Mouse (Mus musculus) liver, embryonic 11.5 days (tissue): ENCODE measurements around the gene Eef2. TPM values are rescaled to one million over a fixed set of nuclear protein-coding genes. Genes with fewer than 3 reads are reported as not detected.
"Not testable (repeated sequence)": the region's sequence is repeated elsewhere in the genome, so short reads cannot be mapped to it uniquely, and the experiment has no call there.

ENCODE experiments used
- ATAC-seq: fragments of 200-750 bp; cut with Nextera tagmentation; replicated peaks from 2 replicates; pipeline ENCODE4 v1.8.0; 2017; ENCODE audit warnings: moderate number of reproducible peaks, mild to moderate bottlenecking, moderate TSS enrichment, moderate library complexity; ENCODE audit not compliant: low FRiP score
- DNase-seq: peaks from one replicate; pipeline ENCODE4 v3.0.0-alpha.2; 2017; ENCODE audit warnings: low spot score
- H3K27ac ChIP-seq: fragments of 300-500 bp; sonication (generic); 2 replicates; pipeline ENCODE4 v1.5.1; 2014; ENCODE audit warnings: mild to moderate bottlenecking, low read depth, low read length, control low read depth
- H3K27me3 ChIP-seq: fragments of 300-500 bp; sonication (generic); replicated peaks from 2 replicates; pipeline ENCODE4 v1.6.1; 2014; ENCODE audit warnings: low read length, mixed read lengths; ENCODE audit not compliant: control insufficient read depth, insufficient read depth
- H3K36me3 ChIP-seq: fragments of 300-500 bp; sonication (generic); 2 replicates; pipeline ENCODE4 v1.6.1; 2014; ENCODE audit warnings: mild to moderate bottlenecking, low read length, moderate library complexity, mixed read lengths; ENCODE audit not compliant: control insufficient read depth, insufficient read depth
- H3K4me1 ChIP-seq: fragments of 300-500 bp; sonication (generic); replicated peaks from 2 replicates; pipeline ENCODE4 v1.6.1; 2014; ENCODE audit warnings: low read length, mixed read lengths; ENCODE audit not compliant: control insufficient read depth, insufficient read depth
- H3K4me2 ChIP-seq: fragments of 300-500 bp; sonication (generic); 2 replicates; pipeline ENCODE4 v1.6.1; 2014; ENCODE audit warnings: mild to moderate bottlenecking, control low read depth, moderate library complexity
- H3K4me3 ChIP-seq: fragments of 300-500 bp; sonication (generic); 2 replicates; pipeline ENCODE4 v1.5.1; 2014; ENCODE audit warnings: low read depth, low read length, control low read depth
- H3K9ac ChIP-seq: fragments of 300-500 bp; sonication (generic); 2 replicates; pipeline ENCODE4 v1.6.1; 2014; ENCODE audit warnings: low read depth, low read length, control low read depth
- H3K9me3 ChIP-seq: fragments of 300-500 bp; sonication (generic); 2 replicates; pipeline ENCODE4 v1.6.1; 2016; ENCODE audit warnings: low read length, inconsistent platforms, mixed read lengths; ENCODE audit not compliant: control insufficient read depth
- WGBS: fragments of 180-500 bp; shearing (Covaris S2); extraction: QIAGEN DNeasy Blood & Tissue Kit; methylation state at CpG from one replicate; pipeline ENCODE4 v1.1.7; 2014; 5-methylcytosine and 5-hydroxymethylcytosine counted together
- polyA plus RNA-seq: library from polyadenylated mRNA; unstranded; fragments of >200 nt; fragmentation: Nextera tagmentation; extraction: Ambion mirVana; gene quantifications from 2 replicates; pipeline ENCODE4 v1.2.1, GENCODE M21; 2014

Eef2 gene
- polyA plus RNA-seq, 1 experiment from 2014 or later: 647 TPM

DNA sequence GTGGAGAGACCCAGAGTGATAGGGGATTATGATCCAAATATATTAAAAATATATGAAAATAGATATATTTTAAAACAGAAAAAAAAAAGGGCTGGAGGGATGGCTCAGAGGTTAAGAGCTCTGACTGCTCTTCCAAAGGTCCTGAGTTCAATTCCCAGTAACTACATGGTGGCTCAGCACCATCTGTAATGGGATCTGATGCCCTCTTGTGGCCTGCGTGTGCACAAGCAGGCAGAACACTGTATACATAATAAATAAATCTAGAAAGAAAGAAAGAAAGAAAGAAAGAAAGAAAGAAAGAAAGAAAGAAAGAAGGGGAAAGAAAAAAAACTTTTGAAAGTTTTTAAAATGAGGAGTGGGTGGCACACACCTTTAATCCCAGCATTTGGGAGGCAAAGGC is 40.8 kb downstream of the Eef2 start:
- WGBS: 7% methylated on average over 1 of the region's 1 CpGs
- not testable (repeated sequence) for H3K27me3 ChIP-seq, H3K9me3 ChIP-seq, H3K4me1 ChIP-seq, ATAC-seq, H3K4me2 ChIP-seq, H3K27ac ChIP-seq, H3K9ac ChIP-seq, DNase-seq, H3K36me3 ChIP-seq, H3K4me3 ChIP-seq

DNA sequence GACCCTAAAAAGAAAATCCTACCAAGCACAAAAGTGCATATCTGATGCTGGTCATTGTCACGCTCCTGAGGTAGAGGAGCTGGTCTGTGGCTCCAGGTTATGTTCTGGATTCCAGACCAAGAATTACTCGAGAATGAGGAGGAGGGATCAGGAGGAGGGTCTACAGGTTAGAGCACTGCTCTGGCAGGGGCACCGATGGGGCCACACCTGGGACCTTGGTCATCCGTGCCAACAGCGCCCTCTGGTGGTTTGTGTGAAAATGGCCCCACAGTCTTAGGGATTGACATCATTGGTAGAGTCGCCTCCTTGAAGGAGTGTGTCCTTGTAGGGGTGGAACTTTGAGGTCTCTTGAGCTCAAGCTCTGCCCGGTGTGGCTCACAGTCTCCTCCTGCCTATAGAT is 41.5 kb downstream of the Eef2 start:
- no peak overlapping the region for H3K9ac ChIP-seq
- H3K4me3 ChIP-seq: no peak overlapping the region
- DNase-seq (no peak), ATAC-seq (peak; percentile 64)
- H3K4me2 ChIP-seq: no peak overlapping the region
- no peak overlapping the region for H3K27ac ChIP-seq
- no peaks in the 10 kb centered on the region for H3K4me1 ChIP-seq
- 24% methylated on average over 7 of the region's 7 CpGs for WGBS
- H3K9me3 ChIP-seq: no peaks in the 10 kb centered on the region
- H3K27me3 ChIP-seq: peaks cover 2% of the 10 kb centered on the region
- no peaks in the 10 kb centered on the region for H3K36me3 ChIP-seq

DNA sequence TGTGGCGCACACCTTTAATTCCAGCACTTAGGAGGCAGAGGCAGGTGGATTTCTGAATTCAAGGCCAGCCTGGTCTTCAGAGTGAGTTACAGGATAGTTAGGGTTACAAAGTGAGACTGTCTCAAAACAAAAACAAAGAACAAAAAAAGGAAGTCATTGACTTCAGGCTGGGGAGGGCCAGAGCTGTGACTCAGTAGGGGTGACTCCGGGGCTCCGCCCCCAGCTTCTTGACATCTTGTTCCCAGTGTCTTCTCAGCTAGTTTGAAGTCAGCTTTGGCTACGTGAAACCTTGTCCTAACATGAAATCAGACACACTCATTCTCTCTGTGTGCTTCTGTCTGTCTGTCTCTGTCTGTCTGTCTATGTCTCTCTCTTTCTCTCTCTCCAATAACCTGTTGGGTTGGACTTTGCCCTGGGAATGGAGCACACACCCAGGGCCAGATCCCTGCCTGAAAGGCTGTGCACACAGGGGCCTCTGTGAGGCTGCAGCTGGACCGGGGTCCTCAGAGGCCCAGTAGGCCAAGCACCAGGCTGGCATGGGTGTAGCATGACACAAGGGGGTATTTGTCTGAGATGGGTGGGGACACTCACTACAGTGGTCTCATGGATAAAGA is 45.1 kb downstream of the Eef2 start:
- no peak overlapping the region for H3K4me2 ChIP-seq
- no peaks in the 10 kb centered on the region for H3K36me3 ChIP-seq
- H3K9ac ChIP-seq: no peak overlapping the region
- no peaks in the 10 kb centered on the region for H3K9me3 ChIP-seq
- no peak overlapping the region for H3K4me3 ChIP-seq
- DNase-seq: no peak
- peaks cover 3% of the 10 kb centered on the region for H3K27me3 ChIP-seq
- WGBS: 68% methylated on average over 5 of the region's 5 CpGs
- no peak for ATAC-seq
- no peaks in the 10 kb centered on the region for H3K4me1 ChIP-seq
- no peak overlapping the region for H3K27ac ChIP-seq

DNA sequence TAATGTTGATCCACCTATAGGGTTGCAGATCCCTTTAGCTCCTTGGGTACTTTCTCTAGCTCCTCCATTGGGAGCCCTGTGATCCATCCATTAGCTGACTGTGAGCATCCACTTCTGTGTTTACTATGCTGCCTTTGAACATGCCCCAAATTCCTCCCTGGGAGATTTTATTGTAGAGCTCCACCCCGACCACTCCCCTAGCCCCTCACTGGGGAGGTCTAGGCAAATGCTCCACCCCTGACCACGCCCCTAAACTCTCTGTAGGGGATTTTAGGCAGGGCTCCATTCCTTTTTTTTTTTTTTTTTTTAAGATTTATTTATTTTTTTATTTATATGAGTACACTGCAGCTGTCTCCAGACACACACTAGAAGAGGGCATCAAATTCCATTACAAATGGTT is 47.3 kb downstream of the Eef2 start:
- 38% methylated on average over 2 of the region's 2 CpGs for WGBS
- ATAC-seq, H3K27ac ChIP-seq, H3K36me3 ChIP-seq, H3K4me3 ChIP-seq, H3K4me1 ChIP-seq, H3K9me3 ChIP-seq, DNase-seq, H3K9ac ChIP-seq, H3K4me2 ChIP-seq: not testable (repeated sequence)
- H3K27me3 ChIP-seq: peaks cover 12% of the 10 kb centered on the region

DNA sequence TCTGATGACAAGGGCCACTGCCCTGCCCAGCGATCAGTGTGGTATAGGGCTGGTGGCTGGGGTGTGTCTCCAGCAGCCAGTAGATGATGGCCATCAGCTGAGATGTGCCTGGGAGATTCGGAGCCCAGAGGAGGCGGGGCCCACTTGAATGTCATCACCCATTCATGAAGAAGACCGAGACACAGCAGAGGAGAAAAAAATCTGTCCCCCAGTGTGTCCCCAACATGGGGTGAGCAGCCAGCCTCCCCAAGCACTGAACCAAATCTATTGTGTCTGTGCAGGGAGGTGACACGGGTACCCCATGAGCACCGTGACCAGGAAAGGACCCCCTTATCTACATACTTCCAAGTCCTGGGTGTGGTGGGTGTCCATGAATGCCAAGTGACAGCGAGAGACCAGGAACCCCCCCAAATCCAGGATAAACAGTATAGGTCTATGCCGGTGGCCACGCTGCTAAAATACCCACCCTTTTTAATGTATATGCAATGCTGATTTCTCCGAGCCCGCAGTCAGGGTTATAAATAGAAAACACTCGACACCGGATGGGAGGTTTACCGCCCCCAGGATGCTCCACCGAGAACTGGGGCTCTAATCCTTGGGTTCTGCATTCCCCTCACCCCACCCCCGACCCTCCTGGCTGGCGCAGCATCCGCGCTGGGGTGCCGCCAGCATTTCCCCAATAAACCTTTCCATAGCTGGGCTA is 53.5 kb downstream of the Eef2 start:
- Histone ChIP-seq H3K27me3 (peaks cover 48% of the 10 kb centered on the region), H3K27ac (no peak overlapping the region), H3K4me3 (no peak overlapping the region), H3K36me3 (no peaks in the 10 kb centered on the region), H3K9me3 (no peaks in the 10 kb centered on the region), H3K4me2 (no peak overlapping the region), H3K4me1 (peaks cover 10% of the 10 kb centered on the region), H3K9ac (no peak overlapping the region)
- WGBS: 15% methylated on average over 20 of the region's 20 CpGs
- no peak for DNase-seq
- ATAC-seq: no peak

DNA sequence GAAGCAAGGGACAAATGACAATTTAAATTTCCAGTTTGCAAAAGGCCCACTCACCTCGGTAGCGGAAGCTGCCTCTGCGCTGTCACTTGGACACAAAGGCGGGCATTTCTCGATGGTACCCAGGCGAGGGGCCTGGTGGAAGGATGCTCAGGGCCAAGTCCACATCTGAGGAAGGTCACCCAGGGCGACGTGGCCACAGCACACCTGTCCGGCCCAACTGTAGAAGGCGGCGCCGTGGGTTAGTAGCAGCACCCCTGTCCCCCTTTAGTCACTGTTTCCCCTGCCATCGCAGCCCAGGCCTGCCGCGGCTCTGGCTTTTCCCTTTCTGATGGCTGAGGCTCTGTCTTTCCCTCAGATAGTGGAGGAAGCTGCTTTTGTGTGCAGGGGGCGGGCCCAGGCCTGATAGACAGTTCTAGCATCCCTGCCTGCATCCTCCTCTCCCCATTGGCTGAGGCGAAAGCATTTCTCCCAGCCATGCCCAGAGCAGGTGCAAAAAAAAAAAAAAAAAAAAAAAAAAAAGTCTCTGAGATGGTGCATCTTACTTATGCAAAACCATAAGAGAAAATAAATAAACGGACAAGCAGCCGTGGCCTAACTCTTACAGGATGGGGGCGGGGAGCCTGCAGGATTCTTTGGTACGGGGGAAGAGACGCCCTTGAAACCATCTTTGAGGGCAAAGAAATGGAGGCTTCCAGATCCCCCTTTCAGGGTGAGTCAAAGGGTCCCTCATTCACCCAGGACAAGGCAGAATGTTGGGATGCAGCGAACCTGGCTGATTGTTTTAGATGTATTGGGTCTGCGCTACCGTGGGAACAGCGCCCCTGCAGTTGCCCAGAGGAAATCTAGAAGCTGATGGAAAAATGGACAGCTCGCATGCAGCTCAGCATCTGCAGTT is 54.3 kb downstream of the Eef2 start, which contains the start of gene Atcay:
Gene Atcay, minus strand, starts transcription at position 396 of the 895 bp plus-strand sequence.
- Histone ChIP-seq H3K9me3 (no peaks in the 10 kb centered on the region), H3K9ac (no peak within 1 kb of the TSS), H3K27me3 (peaks cover 50% of the 10 kb centered on the region), H3K27ac (no peak within 1 kb of the TSS), H3K36me3 (no peaks in the 10 kb centered on the region), H3K4me1 (peaks cover 10% of the 10 kb centered on the region), H3K4me2 (no peak within 1 kb of the TSS), H3K4me3 (no peak within 1 kb of the TSS; the same call in 1 of the 2 replicates)
- no peak for DNase-seq
- WGBS: 12% methylated on average over 27 of the region's 27 CpGs
- no peak for ATAC-seq

DNA sequence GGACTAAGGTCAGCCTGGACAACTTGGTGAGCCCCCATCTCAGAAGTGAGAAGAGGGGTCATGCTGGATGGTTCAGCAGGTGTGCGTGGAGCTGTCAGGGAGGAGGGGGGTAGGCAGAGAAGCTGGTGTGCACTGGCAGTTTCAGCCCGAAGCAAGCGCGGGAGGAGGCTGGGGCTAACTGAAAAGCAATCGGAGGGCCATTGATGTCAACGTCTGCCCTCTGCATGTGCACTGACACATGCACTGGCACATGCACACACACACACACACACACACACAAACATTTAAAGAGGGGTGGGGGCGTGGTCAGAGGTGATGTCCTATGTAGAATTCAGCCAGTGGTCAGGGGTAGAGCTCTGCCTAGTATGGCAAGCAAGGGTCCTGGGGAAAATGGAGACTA is 55.0 kb downstream of the Eef2 start:
- Histone ChIP-seq H3K9ac (no peak overlapping the region), H3K27me3 (peaks cover 53% of the 10 kb centered on the region), H3K9me3 (no peaks in the 10 kb centered on the region), H3K4me1 (peaks cover 10% of the 10 kb centered on the region), H3K27ac (no peak overlapping the region), H3K4me3 (no peak overlapping the region), H3K4me2 (no peak overlapping the region), H3K36me3 (no peaks in the 10 kb centered on the region)
- DNase-seq: no peak
- no peak for ATAC-seq
- 51% methylated on average over 7 of the region's 7 CpGs for WGBS
